Mouse (Mus musculus): ENCODE data around the gene Emc10.

DNA sequence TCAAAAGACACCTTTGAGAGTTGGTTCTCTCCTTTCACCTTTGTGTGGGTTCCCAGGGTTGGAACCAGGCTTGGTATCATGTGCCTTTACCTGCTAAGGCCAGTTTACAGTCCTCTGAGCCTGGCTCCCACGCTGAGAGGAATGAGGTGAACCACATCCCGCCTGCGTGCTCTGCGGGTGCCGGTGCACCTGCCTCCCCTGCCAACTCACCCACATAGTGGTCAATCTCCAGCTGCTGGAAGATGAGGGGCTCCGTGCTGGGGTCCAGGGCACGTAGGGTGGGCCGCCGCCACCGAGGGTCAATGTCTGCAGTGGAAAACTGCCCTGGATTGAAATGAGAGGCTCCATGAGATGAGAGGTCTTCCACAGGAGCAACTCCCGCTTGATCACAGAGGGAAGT is 46.2 kb upstream of the Emc10 start:
- no peak for TF ChIP-seq CTCF (IDR thresholded peaks at IDR 0.05; ENCODE audit: borderline replicate concordance, insufficient read depth, low read length)
- no peak for TF ChIP-seq POLR2A (IDR thresholded peaks at IDR 0.05; ENCODE audit: low read depth, low read length)

All from embryonic fibroblast, embryonic 13.5 days (primary cell).